Mouse (Mus musculus): ENCODE measurements around the gene Mtr.

Mtr gene

GRCm38 (mm10) chr13:12245938-12246337 is 12.0 kb downstream of the Mtr start:
- DNase-seq (ENCODE audit: low read depth, low spot score) = no peak

DNA sequence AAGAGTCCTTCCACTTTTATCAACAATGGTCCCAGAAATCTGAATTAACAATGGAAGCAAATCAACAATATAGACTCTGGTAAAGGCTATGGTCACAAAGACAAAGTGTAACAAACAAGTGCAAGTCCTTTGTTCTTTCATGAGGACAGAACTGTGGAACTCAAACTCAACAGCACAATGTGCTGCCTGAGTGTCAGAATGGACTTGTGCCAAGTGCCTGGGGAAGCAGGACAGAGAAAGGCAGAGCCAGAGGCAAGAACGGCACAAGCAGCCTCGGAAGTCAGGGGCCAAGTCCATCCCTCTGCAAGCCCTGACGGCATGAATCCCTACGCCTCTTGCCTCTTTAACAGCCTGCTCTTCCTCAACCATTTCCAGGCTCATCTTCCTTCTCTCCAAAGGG is 13.9 kb downstream of the Mtr start:
- DNase-seq (ENCODE audit: low read depth, low spot score) = no peak

- no peak for DNase-seq (ENCODE audit: low read depth, low spot score)
Measured at GRCm38 (mm10) chr13:12232141-12232540, 25.8 kb downstream of the Mtr start.

DNA sequence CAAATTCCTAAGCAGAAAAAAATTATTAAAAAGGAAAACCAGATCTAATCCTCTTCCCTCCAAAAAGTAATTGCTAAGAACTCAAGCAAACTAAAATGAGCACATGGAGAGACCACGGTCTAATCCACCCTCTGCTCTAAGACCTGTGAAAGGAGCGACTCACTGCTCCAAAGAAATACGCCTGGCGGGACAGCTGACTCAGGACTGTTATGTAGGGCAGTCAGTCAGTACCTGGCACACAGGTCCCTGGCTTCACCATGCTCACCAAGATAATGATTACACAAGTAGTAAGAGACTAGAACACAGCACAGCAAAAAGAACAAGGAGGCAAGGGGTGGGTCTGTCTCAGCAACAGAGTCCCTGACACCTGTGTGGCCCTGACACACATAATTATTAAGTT is 29.7 kb downstream of the Mtr start:
- no peak for DNase-seq (ENCODE audit: low read depth, low spot score)

- no peak for DNase-seq (ENCODE audit: low read depth, low spot score)
Measured at GRCm38 (mm10) chr13:12227606-12228005, 30.3 kb downstream of the Mtr start.

DNA sequence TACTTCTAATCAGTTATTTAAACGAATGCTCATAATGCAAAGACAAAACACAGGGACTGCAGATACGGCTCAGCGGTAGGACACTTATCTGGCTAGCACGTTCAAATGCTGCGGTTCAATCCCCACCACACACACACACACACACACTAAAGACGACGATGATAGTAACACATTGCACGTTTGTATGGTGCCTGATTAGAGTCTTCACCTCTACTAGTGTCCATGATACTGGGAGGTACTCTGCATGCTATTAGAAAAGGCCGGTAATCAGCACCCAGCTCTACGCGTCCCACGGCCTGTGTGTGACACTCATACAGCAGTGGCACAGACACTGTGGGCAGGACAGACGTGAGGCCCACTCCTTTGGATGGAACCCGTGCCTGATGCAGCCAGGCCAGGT is 39.3 kb downstream of the Mtr start:
- DNase-seq (ENCODE audit: low read depth, low spot score) = no peak

DNA sequence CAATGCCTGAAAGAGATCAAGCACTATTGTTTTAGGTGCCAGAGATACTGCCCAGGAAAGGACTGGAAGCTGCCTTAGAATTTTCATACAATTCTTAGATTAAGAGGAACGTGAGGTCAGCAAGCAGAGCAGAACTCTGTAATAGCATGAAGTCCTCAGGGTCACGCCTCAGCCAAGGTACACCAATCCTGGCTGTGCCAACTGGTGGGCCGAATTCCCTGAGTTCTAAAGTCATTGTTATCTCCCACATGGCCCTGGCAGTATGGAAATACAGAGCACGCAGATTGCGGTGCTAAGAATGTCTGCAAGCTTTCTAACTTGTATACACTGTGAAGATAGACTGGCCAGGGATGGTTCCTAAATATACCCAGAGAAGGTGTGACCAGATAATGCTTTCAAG is 43.0 kb downstream of the Mtr start:
- DNase-seq (ENCODE audit: low read depth, low spot score) = no peak

DNA sequence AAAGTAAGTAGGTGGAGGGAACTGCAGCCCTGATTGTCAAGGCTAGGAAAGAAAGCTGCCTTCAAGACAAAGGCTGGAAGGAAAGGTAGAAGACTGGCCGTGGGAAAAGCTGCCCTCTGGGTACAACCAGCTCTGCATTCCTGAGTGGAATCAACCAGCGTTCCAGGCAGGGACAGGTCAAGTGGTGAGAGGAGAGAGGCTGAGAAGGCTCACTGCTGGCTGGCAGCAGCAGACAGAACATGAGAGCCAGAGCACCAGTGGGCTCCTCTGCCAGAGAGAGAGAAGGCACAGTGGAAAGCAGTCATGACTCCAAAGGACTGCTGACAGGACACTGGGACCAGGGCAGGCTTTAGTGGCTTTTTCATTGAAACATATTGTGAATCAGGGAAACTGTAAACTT is 46.9 kb downstream of the Mtr start:
- DNase-seq (ENCODE audit: low read depth, low spot score) = no peak

DNA sequence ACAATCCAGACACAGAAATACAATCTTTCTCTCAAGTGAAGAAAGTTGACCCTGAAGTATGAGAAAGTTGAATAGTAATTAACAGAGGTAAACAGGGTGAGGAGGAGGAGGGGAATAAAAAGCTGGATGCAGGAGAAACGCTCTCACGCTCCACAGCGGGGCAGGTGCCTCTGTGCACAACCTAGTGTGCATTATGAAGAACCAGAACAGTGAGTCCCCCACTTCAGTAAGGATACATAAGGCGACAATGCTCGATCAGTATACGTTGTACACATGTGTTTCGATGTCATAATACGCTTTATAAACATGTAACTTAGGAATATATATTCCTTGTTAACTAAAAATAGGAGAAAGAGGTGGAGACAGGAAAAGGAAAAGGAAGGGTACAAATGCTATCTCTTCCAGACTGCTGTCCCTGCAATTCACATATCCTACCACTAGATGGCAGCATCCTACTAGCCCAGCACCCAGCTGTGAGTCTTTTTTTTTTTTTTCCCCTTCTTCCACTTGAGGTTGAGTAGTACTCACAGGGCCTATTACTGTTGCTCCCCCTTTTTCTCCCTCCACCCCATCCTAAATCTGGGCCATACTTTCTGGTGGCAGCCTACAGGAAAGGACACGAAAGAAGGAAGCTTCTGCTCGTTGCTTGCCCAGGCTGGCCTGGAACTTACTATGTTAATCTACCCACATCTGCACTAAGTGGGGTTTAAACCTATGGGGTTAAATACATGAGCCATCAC is 47.7 kb downstream of the Mtr start:
- peak; percentile 72 for DNase-seq (ENCODE audit: low read depth, low spot score)

DNA sequence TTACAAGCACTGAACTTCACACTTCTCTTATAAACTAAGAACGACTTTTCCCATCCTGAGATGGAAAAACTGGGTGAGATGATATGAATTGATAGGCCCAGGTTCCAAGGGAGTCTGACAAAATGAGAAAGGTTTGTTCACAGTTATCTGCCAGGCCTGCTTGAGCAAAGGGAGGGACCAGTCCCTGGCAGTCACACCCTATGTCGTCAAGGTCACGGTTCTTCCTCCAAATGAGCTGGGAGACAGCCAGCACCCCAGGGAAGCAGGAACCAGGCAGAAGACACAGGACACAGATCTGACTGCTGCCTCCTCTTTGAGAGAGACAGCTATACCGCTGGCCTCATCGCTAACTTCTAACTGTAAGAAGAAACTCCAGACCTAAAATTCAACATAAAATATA is 57.5 kb downstream of the Mtr start:
- peak; percentile 58 for DNase-seq (ENCODE audit: low read depth, low spot score)

GRCm38 (mm10) chr13:12198486-12198885 is 59.4 kb downstream of the Mtr start:
- DNase-seq (ENCODE audit: low read depth, low spot score) = no peak

GRCm38 (mm10) chr13:12196861-12197260 is 61.1 kb downstream of the Mtr start:
- no peak for DNase-seq (ENCODE audit: low read depth, low spot score)

DNA sequence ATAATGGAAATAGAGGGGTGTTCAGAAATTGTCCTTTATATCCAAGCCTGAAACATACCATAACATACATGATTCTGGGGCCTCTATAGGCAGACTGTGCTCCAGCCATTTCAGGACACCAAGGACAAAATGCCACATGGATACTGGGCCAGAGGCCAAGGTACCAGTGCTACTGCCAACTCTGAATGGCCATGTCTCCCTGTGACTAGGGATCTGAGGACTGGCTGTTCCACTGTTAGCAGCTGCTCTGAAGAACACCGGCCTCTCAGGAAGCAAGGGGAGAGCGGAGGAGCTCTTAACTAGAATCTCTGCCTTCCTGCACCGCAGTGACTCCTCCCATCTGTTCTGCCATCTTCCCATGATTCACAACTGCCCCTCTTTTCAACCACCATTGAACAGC is 61.9 kb downstream of the Mtr start:
- DNase-seq (ENCODE audit: low read depth, low spot score) = no peak

- DNase-seq (ENCODE audit: low read depth, low spot score) = no peak
Measured at GRCm38 (mm10) chr13:12194942-12195662, 62.8 kb downstream of the Mtr start.

- DNase-seq (ENCODE audit: low read depth, low spot score) = no peak
Measured at GRCm38 (mm10) chr13:12189219-12189618, 68.7 kb downstream of the Mtr start.

- DNase-seq (ENCODE audit: low read depth, low spot score) = no peak
Measured at GRCm38 (mm10) chr13:12188804-12189203, 69.1 kb downstream of the Mtr start.

- DNase-seq (ENCODE audit: low read depth, low spot score) = no peak
Measured at GRCm38 (mm10) chr13:12179481-12179880, 78.4 kb downstream of the Mtr start.

- DNase-seq (ENCODE audit: low read depth, low spot score) = peak; percentile 99
Measured at GRCm38 (mm10) chr13:12176761-12177160, 81.2 kb downstream of the Mtr start.

DNA sequence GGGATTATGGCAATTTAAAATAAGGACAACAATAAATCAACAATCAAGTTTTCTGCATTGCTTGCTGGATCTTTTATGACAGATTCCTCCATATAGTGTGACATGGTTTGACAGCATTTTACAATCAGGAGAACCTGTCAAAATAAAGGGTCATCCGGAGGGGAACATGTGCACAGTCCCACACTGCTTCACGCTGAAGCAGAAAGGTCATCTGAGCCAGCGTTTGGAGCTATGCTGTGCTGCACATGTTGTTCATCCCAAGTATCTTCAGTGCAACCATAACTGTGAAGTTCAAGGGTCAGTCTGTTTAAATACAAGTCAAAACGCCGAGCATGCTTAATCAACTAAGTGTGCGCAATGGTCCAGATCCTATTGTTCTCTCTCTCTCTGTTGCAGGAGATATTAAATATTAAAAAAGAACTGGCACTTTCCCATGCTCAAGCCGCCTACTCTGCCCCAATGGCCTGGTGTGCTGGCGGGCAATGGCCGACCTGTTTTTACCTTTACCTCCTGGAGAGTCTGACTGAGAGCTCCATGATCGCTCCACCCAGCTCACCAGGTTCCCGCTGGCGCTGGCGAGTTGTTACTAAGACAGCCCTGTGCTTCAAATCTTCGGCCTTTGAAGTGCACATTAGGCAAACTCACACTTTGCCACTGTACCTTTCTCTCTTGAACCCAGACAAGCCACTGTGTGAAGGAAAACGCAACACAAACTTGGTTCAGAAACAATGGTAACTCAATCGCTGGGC is 81.8 kb downstream of the Mtr start:
- peak; percentile 84 for DNase-seq (ENCODE audit: low read depth, low spot score)

- DNase-seq (ENCODE audit: low read depth, low spot score) = no peak
Measured at GRCm38 (mm10) chr13:12167276-12167675, 90.6 kb downstream of the Mtr start.

GRCm38 (mm10) chr13:12166386-12166785 is 91.5 kb downstream of the Mtr start:
- peak; percentile 62 for DNase-seq (ENCODE audit: low read depth, low spot score)

DNA sequence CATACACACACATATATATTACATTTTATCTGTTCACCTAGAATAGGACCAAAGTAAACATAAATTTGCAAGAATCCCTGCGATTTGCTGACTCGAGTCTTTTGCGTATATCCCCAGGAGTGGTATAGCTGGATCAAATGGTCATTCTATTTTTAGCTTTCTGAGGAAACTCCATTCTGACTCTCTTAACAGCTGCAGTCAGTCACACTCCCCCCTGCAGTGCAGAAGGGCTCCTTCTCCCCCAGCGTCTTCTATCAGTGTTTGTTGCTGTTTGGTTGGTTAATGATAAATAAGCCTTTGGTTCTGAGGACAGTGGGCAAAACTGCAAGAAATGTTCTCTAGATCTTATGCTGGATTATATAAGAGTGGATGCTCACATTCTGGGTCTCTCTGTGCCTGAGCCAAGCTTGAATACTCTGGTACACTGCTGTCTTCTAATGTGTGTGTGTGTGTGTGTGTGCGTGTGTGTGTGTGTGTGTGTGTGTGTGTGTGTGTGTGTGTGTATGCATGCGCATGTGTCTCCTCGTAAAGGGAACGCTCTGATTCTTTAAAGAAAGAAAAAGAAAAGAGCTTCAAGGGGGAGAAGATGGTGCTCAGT is 92.4 kb downstream of the Mtr start:
- peak; percentile 49 for DNase-seq (ENCODE audit: low read depth, low spot score)

Data from R1 (cell line).